Mouse (Mus musculus): ENCODE measurements around the gene Cracr2a.

DNA sequence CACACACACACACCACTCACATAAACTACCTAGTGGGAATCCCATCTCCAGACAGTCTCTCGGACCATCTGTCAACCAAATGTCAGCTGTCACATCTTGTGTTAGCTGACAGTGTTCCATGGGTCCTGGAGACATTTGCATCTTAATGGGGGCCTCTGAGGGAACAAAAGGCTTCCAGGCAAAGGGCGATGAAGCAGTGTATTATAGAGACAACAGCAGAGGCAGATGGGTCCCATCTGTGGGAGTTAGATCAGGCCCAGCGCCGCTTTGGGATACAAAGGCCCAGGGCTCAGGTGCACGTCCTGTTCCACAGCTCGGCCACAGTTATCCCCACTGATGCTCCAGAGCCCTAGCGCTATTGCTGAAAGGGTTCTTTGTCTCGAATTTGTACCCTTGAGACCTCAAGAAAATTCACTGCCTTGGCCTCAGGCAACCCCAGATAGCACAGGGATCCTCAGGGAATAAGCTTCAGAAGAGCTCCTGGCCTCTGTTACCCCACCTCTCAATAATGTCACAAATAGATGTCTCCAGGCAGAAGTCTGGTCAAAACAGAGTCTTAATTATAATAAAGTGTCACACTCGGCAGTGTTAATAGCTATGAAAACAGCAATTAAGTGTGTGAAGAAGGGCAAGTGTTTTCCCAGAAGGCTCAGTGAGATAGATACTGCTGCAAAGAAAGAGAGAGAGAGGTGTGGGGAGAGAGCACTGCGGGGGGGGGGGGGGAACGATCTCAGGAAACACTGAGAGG, 140.1 kb downstream of the Cracr2a start:
- TF ChIP-seq GATA1 (IDR thresholded peaks at IDR 0.05; ENCODE audit: borderline replicate concordance, low read length) (no peak), FLI1 (IDR thresholded peaks at IDR 0.05; ENCODE audit: low read length) (no peak)

Data from megakaryocyte, embryonic 14.5 days (primary cell).